Mouse (Mus musculus): ENCODE data around the gene Nucb1. TPM values are rescaled to one million over a fixed set of nuclear protein-coding genes. Genes with fewer than 3 reads are reported as not detected.
"Not testable (repeated sequence)": the region's sequence is repeated elsewhere in the genome, so short reads cannot be mapped to it uniquely, and the experiment has no call there.

The Nucb1 gene
- polyA plus RNA-seq, 1 experiment from 2014 or later = 110 TPM

DNA sequence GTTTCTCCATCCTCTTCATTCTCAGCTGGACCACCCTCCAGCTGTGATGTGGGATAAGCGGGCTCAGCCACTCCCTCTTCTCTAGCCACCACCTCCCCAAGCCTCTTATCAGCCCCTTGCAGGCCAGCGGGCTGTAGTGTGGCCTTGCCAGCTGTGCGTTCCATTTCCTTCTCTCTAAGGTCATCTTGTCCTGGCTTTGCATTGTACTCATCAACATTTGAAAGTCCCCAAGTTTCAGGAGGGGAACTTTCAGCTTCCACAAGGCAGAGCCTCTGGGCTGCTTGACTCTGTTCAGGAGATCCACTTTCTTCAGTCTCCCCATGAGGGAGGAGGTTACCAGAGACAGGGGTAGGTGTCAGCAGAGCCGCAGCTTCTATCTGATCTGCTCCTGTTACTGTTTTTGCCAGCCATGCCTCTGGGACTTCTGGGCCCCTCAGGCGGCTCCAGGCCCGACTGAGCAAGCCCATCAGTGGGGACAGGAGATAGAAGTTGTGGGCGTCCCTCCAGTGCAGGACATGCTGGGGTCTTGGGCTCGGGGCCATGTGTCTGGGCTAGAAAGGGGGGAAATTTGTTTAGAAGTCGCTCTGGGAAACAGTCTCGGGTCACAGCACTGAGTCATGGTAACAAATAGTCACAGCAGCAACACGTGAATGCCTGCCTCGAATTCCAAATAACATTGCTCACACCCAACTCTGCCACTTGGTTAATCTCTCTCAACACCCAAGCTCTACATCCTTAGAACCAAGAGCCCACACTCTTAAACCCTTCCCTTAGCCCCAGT lies 14.8 kb upstream of the Nucb1 start:
- DNase-seq (ENCODE audit: low spot score) = no peak

DNA sequence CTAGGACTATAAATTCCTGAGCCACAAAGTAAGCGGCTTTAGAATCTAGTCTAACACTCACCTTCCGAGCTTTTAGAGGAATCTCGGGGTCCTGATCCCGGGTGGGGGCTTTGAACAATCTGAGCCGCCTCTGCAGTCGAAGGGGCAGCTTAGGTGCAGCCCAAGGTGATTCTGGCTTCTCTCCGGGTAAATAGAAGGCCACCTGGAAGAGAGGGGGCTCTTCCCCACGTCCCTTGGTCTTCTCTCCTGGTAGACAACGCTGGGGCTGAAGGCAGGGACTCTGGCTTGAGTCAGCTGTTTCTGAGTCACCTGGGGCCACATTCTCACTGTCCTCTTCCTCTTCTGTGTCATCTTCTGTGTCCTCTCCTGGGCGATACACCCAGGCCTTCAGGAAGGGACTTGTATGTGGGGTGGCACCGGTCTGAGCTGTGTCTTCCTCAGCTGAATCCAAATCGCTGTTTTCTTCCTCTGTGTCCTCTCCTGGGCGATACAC lies 13.5 kb upstream of the Nucb1 start:
- DNase-seq (ENCODE audit: low spot score) = no peak

DNA sequence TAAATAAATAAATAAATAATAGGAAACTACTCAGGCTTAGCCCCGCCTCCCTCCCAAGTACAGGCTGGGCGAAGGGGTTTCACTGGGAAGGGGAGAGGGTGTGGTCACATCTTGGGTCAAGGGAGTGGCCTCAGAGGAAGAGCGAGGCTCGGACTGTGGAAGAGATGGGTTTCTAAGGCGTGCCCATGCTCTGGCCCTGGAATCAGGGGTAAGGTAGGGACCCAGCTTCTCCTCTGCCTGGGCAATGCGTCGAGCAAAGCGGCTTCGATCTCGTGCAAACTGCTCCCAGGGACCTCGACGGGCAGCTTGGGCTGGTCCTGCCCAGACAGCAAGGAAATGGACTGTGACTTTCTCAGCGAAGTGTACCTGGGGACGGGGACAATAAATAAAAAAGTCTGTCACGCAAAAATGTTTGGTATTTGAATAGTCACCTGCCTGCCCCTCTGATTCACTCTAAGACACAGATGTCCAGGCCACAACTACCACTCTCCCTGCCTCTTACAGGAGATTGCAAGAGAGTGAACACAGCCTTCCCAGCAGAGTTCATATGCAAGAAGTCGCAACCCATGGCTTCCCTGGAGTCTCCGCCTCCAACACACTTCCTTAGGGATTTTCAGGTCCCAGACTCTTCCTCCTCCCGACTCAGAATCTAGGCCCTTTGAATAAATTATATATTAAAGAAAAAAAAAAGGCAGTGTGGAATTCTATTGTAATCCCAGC lies 12.9 kb upstream of the Nucb1 start:
- DNase-seq (ENCODE audit: low spot score) = no peak

DNA sequence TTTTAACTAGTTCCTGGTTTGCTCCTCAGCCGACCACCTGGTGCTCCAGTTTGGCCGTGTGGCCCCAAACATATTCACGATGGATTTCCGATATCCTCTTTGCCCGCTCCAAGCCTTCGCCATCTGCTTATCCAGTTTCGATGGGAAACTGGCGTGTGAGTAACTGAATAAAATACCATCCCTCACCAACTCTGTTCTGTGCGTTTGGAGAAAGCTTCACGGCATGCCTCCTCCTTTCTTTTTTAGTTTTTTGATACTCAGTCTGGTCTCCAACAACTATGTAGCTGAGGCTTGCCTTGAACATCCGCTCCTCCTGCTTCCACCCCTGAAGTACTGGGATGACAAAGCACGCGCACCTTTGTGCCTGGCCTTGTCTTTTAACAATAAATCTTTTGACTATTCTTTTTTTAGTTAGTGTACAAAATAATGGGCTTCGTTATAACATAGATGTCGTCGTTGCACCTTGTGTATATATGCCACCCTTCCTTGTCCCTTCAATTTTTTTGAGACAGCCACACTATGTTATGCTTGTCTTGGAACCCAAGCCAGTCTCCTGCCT lies 12.1 kb upstream of the Nucb1 start:
- no peak for DNase-seq (ENCODE audit: low spot score)

DNA sequence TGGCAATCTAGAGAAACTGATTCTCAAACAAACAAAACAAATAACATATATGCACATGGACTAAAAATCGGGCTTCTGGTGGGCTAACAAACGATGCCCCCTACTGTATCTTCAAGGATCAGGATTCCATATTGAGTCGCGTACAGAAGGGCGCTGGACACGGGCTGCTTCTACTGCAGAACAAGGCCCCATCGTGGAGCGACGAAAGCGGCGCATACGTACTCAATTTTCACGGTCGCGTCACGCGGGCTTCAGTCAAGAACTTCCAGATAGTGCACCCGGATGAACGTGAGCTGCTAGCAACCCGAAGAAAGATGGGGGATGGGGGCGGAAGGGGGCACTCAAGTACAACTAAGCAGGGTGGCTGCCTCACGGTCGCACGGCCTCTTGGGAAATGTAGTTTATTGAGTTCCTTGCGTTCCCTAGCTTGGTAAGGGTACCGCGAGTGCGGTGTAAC lies 11.6 kb upstream of the Nucb1 start:
- peak; percentile 94 for DNase-seq (ENCODE audit: low spot score)

DNA sequence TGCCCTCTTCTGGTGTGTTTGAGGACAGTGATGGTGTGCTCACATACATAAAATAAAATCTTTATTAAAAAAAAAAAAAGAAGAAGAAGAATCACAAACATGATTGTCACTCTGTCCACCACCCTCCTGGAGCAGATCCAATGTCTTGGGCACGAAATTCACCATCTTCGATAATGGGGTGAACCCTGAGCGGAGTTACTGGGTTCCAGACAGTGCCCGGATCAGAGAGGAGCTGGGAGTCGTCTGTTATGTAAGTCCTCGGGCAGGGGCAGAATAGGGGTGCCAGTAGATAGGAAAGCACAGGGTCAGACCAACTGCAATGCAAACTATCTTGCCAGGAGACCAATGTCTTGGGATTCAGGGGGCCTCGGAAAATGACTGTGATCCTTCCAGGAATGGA lies 10.4 kb upstream of the Nucb1 start:
- DNase-seq (ENCODE audit: low spot score) = no peak

DNA sequence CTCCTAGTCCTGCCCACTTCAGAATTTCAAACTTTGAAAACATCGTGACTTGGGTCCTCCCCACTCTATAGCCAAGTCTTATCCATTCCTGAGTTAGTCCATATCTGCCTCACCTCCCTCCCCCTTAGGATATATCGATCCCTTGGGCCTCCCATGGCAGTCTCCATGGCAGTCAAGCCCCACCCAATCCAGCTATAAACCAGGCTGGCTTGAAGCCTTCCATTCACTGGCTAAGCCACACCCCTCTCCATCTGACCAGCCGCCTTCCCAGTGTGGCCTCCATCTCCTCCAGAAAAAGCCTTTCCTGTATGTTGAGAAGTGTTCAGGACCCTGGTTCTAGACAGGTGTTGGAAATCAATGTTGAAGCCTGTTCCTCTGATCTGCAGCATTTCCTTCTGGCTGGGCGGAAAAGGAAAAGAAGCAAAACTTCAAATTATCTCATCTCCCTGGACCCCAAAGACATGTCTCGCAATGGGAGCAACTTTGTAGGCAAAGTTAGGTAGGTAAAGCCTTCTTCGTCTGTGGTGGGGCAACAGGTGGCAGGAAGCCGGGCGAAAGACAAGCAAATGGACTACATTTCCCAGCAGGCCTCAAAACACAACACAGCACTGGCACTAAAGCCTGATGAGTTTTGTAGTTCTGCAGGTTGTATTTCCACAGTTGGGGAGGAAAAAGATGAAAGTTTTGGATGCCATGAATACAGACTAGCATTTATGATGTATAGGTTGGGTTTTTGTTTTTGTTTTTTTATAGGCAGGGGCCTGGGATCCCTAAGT lies 9.3 kb upstream of the Nucb1 start:
- peak; percentile 69 for DNase-seq (ENCODE audit: low spot score)

DNA sequence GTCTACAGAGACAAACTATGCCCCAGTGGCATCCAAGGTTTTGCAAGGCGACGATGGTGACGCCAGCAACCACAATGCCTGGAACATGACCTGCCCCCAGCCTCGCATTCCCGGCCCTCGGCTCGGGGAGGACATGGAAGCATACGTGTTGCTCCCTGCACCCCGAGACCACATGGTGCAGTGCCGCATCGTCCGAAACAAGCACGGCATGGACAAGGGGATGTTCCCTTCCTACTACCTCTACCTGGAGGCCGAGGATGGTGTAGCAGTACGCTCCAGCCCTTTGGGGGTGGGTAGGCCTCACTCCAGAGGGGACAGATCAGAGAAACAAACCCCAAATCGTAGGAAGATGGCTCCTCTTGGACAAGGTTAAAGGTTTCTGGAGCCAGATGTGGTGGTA lies 8.4 kb upstream of the Nucb1 start:
- no peak for DNase-seq (ENCODE audit: low spot score)

DNA sequence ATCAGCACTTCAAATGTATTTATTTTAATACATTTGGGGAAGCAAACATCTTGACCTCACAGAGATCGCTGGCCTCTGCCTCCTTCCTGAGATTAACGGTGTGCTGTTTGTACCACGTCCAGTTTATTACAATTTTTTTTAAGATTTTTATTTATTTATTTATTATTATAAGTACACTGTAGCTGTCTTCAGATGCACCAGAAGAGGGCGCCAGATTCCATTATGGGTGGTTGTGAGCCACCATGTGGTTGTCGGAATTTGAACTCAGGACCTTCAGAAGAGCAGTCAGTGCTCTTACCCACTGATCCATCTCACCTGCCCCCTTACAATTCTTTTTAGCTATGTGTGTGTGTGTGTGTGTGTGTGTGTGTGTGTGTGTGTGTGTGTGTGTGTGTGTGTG lies 6.6 kb upstream of the Nucb1 start:
- not testable (repeated sequence) for DNase-seq (ENCODE audit: low spot score)

DNA sequence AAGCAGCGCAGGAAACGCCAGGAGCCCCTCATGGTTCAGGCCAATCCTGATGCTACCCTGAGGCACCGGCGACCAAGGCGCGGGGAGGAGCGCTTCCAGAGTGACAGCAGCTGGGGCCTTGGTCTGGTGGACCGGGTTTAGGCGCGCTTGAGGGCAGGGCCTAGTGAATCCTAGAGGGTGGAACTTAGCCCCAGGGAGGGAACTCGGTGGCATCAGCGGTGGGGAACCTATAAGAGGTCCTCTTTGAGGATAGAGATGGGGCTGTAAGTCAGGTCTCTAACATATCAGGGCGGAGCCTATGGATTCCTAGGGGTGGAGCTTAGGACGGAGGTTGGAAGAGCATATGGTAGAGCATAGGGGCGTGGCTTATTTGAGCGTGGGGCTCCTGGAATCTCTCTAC lies 5.2 kb upstream of the Nucb1 start:
- peak; percentile 46 for DNase-seq (ENCODE audit: low spot score)

DNA sequence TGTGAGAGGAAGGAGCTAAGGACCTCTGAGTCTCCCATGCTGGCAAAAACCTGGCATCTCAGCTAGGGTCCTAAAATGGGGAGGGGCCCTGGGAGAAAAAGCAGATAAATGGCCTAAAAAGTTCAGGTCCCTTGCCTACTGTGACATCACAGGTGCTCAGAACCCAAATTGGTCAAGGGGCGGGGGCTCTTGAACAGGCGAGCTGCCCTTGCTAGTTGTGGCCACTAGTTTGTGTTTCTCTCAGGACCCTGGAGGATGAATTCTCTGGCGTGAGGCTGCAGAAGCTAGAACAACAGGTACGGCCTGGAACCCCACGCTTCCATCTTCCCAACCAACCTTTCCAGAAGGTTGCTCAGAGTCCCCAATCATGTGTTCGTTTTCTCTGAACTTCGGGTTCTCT lies 4.2 kb upstream of the Nucb1 start:
- no peak for DNase-seq (ENCODE audit: low spot score)

DNA sequence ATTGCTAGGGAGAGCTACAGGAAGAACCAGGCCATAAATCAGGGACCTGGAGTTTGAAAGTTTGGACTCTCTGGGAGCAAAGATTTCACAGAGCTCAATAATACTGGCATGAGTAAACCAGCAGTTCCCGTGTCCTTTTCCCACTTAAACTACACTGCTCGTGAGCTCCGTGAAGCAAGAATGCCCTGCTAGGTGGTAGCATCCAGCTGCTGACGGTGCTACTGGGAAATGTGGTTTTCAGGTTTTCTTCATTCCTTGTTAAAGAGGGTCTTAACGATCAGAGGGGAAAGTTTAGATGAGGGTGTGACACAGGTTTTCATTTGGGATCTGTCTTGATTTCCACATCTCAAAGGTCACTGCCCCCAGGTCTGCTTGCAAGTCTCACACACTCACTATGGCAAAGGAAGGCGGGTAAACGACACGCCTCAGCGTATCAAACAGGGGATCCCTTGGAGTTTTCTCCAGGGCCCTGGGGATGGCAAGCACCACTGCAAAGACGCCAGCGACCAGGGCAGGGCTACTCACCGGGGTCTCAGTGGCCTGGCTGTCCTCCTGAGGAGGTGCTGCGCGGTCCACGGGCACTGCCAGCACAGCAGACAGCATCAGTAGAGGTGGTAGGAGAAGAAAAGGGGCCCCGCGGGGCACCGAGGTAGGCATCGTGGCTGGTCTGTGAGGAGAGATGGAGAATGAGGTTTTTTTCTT lies 874 bp downstream of the Nucb1 start:
- DNase-seq (ENCODE audit: low spot score) = no peak

DNA sequence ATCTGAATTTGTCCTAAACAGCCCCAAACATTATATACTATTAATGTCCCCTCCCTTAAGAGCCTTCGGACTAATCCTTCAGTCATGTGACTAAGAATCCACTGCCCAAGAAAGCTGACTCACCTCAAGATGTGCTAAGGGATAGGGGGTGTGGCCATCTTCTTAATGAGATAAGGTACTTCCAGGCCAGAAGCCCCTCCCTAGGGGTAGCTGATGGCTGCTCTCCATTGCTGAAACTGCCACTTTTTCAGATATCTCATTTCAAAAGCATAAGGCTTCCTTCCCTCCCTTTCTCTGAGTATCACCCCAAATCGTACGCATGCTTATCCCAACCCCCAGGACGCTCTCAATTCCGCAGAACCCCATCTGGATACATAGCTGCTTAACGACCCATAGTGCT lies 1.6 kb downstream of the Nucb1 start:
- DNase-seq (ENCODE audit: low spot score) = no peak

DNA sequence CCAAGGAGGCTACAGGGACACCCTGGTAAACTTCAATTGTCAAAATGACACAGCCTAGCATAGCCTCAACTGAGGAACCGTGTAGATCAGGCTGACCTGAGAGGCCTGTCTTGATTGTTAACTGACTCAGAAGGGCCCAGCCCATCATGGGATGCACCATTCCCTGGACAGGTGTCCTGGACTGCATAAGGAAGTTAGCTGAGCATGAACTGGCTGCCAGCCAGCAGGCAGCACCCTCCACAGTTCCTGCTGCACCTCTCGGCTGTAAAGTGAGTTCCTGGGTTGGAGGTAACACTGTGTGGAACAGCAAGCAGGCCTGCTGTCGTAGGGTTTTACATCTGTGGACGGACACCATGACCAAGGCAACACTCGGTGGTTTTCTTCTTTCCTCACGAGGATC lies 2.6 kb downstream of the Nucb1 start:
- no peak for DNase-seq (ENCODE audit: low spot score)

DNA sequence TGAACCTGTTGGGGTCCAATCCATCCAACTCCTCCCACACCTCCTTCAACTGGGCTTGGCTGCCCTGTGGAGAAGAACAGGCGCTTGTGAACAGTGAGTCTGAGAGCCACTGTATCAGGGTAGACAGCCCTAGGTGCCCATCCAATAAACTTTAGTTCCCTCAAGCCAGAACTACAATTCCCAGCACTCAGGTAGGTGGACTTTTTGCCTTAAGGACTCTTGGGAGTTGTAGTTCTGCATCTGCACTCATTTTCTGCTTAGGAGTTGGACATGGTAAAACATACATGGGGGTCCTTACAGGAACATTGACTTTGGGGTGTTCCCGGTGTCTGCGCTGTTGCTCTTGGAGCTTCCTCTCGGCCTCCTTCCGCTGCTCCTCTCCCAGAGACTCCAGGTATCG lies 11.8 kb downstream of the Nucb1 start:
- DNase-seq (ENCODE audit: low spot score) = no peak

DNA sequence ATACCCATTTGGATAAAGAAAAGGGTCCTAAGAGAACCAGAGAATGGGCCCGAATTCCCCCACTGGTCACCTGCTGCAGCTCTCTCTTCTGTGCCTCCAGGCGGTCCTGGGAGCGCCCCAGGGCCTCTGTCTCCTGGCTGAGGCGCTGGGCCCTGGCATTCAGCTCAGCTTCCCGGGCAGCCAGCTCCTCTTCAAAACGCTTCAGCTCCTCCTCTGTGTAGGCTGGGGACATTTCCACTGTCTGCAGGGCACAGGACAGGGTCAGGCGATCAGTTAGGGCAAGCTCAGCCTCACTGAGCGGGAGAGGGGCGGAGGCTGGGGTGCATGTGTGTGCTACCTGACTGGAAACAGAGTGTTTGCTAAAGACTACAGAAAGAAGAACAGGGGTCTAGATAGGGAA lies 15.7 kb downstream of the Nucb1 start:
- DNase-seq (ENCODE audit: low spot score) = no peak

DNA sequence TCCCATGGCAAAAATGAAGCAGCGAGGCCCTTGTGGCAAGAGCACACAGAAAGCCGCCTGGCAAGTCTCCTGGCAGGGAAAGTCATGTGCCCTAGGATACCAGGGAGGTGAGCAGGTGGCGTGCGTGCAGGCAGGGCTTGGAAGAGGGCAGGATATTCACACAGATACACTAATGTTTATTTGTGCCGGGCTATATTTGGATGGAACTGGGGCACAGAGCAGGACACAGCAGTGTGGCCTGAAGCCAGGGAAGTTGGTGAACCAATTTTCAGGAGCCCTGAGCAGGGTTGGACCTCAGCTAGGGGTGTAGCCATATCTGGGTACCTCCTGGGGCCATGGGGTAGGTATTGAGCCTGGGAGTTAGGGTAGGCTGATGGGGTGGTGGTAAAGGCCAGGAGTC lies 17.3 kb downstream of the Nucb1 start:
- DNase-seq (ENCODE audit: low spot score) = no peak

DNA sequence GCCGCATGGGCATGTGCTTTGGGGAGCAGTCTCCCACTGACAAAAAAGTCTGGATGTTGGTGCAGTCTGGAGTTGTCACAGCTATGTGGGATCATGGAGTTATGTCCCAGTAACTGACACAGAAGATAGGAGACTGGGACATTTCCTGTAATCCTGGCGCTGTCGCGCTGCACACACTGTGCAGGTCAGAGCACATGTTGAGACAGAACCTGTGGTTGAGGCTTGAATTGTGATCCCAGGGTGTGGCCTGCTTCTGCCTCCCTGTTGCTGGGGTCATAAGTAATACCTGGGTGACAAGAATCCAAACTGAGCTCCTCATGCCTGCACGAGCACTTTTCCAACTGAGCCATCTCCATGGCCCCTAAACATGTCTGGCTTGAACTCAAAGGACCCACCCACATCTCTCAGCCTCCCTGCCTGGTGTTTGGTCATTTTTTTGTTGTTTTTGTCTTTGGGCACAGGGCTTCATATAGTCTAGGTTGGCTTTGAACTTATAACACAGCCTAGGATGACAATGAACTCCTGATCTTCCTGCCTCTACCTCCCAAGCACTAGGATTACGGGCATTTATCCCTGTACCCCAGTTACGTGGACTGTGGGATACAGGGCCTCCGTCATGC lies 17.9 kb downstream of the Nucb1 start:
- DNase-seq (ENCODE audit: low spot score) = no peak

DNA sequence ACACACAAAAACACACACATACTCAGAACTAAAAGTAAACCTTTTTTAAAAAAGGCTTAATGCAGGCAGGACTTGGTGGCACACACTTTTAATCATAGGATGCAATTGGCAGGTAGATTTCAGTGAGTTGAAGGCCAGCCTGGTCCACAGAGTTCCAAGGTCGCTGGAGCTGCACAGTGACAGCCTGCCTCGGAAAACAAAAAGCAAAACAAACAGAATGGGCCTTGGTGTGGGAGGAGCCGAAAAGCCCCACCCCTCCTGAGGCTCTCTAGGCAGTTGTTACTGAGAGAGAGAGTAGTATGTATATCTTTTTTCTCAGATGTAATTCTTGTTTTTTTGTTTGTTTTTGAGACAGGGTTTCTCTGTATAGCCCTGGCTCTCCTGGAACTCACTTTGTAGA lies 18.9 kb downstream of the Nucb1 start:
- no peak for DNase-seq (ENCODE audit: low spot score)

DNA sequence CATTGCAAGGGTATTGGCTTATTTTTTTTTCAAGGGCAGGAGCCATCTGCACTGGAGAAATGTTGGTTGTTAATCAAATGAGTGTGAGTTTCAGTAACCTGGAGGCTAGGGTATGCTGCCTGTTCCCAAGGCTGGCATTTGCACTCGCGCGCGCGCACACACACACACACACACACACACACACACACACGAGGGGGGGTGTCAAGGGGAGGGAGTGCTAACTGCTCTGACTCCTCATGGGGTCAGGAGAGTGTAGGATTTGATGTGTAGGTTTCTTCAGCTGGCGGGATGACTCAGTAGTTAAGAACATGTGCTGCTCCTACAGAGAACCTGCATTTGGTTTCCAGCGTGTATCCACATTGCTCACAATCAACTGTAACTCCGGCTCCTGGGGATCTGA lies 19.4 kb downstream of the Nucb1 start:
- no peak for DNase-seq (ENCODE audit: low spot score)

DNA sequence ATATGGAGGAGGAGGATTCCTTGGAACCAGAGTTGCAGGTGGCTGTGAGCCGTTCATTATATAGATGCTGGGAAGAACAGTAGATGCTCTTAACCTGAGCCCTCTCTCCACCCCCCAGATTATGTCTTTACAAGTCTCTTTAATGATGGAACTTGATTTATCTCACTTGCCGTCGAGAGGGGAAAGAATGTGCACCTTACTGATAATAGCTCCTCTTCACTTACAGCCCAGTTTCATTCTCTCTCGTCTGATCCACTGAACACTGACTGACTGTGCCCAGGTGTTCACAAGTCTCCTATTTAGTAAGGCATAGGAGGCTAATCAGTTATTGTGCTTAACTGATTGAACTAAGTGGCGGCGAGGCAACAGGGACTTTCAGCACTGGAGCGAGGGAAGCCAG lies 20.6 kb downstream of the Nucb1 start:
- DNase-seq (ENCODE audit: low spot score) = no peak
